Mouse (Mus musculus) right cerebral cortex, postnatal 4 days (tissue): Measurements from ENCODE around the gene Vnn1.

ENCODE experiments used
- DNase-seq: peaks from one replicate; pipeline ENCODE4 v3.0.0-alpha.2; 2022

Vnn1 gene

DNA sequence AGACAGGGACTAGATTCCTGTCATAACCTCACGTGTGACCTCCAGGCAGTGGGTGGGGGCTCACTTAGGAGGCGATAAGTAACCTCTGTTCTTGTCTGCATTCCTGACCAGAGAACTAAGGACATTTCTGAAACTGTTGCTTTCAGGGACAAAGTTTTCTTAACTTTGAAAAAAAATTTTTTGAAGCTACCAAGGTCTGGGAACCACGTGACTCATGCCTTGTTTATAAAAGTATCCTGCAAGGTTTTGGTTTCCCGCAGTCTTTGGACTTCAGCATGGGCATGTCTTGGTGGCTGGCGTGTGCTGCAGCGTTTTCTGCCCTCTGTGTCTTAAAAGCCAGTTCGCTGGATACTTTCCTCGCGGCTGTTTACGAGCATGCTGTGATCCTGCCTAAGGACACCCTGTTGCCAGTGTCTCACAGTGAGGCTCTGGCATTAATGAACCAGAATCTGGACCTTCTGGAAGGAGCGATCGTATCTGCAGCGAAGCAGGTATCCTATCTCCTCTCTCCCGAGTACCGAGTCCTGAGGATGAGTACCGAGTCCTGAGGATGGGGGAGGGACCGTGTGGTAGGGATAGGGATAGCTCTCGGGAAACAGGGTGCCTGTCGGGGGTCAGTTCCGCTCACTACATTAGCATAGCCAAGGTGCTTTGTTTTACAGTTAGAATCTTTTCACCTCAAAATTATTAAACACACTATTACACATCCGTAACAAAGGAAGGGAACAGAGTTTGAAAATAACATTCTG, at the start of gene Vnn1:
TSS of gene Vnn1 (plus strand) at position 88 of the 749 bp plus-strand sequence.
- DNase-seq = no peak

- DNase-seq = no peak
Observed at GRCm38 (mm10) chr10:23851228-23851912, 43.1 kb upstream of the Vnn1 start, which contains the start of gene Vnn3. Gene Vnn3 (plus strand): TSS chr10:23851462.

DNA sequence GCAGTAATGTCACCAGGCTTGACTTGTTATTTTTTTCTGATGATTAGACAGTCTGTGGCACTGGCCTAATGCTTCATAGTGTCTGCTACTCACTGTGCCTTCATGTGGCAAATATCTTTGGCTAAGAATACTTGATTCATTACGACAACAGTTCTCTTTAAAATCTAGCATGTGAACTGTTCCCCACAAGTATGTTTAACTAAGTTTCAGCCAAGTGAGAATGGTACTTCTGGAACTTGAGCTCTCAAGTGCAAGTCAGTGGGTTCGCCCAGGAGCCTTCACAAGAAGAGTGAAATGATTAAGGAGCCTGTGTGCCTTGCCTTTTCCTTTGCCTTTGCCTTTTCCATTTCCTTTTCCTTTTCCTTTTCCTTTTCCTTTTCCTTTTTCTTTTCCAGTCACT, 42.4 kb upstream of the Vnn1 start:
- DNase-seq = no peak

DNA sequence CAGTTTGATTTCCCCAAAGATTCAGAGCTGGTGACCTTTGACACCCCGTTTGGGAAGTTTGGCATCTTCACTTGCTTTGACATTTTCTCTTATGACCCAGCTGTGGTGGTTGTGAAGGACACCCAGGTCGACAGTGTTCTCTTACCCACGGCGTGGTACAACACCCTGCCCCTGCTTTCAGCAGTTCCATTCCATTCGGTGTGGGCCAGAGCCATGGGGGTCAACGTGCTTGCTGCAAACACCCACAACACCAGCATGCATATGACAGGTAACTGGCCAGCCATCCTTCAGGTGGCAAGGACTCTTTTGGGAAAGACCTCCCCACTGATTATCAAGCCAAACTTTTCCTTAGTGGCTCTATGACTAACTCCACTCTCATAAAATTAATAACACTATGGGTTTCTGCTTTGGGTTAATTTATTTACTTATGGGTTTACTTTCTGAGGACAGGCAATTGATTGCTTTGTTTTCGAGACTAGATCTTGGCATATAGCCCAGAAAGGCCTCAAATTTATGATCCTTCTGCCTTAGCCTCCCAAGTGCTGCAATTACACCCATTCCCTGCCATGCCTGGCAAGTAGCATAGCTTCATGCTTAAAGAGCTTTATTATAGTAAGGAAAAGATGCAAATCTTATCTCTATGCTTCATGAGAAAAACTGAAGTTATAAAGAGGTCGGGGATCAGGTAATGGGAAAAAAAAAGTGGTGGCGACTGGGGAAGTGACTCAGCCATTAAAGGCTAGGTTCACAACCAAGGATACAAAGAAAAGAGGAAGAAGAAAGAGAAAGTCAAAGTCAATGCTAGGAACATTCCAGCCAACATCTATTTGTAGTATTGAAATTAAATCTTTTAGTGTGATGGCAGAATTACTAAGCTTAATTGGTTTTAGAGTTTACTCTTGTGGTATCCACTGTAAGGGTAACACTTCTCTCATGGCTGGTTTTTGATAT, 29.9 kb upstream of the Vnn1 start:
- no peak for DNase-seq

DNA sequence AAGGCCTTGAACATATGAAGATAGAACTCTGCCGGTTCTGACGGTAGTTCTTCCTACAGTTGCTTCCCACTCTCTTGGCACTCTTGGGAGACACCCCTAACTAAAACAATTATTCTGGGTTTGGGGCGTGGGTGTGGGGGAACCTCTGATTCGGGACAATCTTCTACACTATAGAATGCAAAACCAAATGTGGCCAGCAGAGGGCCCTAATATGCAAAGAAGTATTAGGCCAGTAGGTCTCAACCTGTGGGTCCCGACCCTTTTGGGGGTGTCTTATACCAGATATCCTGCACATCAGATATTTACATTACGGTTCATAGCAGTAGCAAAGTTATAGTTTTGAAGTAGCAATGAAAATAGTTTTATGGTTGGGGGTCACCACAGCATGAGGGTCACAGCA, 13.8 kb upstream of the Vnn1 start:
- peak; percentile 13 for DNase-seq

GRCm38 (mm10) chr10:23884910-23885309, 9.6 kb upstream of the Vnn1 start:
- no peak for DNase-seq

DNA sequence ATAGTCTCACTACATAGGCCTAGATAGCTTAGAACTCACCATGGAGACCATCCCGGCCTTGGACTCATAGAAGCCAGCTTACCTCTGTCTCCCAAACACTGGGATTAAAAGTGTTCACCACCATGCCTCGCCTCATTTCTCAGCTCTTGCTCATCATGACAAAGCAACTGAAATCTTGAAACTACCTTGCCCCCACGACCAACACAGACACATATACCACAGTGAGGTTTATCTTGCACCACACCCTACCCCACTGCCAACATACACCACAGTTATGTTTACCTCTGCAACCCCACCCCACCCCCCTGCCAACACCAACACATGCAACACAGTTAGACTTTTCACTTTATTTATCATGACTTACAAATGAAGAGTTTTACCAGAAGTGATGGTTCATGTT, 8.4 kb upstream of the Vnn1 start:
- DNase-seq = no peak

- no peak for DNase-seq
Observed at GRCm38 (mm10) chr10:23892987-23893386, 1.5 kb upstream of the Vnn1 start.

- DNase-seq = no peak
Observed at GRCm38 (mm10) chr10:23895376-23895775, 888 bp downstream of the Vnn1 start.

DNA sequence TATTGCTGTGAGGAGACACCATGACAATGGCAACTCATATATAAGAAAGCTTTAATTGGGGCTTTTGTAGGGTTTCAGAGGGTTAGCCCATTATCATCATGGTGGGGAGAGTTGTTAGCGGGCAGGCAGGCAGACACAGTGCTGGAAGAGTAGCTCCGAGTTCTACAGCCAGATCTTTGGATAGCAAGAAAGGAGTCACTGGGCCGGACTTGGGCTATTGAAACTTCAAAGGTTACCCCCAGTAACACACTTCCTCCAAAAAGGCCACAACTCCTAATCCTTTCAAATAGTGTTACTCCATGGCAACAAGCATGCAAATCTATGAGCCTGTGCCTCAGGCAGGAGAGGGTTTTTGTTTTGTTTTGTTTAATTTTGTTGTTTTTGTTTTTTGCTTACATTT, 6.6 kb downstream of the Vnn1 start:
- no peak for DNase-seq

DNA sequence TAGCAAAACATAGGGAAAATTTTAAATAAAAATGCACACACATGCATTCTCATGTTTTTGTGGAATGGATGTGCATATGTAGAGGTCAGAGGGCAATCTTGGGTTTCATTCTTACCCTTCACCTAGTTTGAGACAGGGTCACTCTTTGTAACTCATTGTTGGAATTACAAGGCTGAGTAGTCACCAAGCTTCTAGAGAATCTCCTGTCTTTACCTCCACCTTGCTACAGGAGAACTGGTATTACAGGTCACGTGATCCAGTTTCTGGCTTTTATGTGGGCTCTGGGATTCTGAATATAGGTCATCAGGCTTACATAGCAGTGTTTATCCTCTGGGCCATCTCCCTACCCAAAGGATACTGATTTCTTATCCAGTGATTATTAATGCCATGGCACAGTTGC, 11.2 kb downstream of the Vnn1 start:
- DNase-seq = no peak

- DNase-seq = no peak
Observed at GRCm38 (mm10) chr10:23920056-23920455, 25.6 kb downstream of the Vnn1 start, which contains the start of gene Taar1. Gene Taar1 (plus strand): TSS chr10:23920356.

DNA sequence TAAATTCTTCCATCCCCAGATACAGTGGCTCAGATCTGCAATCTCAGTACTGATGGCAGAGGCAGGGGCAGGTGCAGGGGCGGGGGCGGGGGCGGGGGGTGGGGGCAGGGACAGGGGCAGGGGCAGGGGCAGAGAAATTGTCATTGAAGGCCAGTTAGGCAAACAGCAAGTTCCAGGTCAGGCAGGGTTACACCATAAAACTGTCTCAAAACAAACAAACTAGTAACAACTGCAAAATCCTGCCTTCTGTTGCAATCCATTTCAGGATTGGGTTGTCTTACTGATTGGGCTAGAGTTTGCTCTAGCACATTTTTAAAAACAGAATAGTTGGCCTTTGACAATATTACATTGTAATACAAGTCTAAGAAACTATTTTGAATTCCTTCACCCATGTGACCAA, 28.0 kb downstream of the Vnn1 start:
- DNase-seq = no peak

DNA sequence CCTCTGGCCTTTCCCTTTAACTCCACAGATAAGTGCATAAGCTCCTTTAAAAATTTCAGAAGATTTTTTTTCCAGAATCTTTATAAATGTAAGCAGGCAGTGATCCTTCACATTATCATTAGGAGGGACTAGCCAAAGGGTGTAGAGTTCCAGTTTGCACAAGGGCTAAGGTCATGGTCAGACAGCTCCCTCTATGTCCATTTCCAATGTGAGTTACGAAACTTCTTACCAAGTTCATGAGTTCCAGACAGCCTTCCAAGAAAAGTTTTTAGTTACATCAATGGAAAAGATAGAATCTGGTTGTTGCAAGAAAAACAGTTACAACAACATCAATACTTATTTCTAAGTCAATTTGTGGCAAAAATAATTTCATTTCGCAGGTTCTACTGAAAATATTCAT, 29.5 kb downstream of the Vnn1 start:
- no peak for DNase-seq

GRCm38 (mm10) chr10:23937613-23938012, 43.1 kb downstream of the Vnn1 start:
- DNase-seq = no peak

GRCm38 (mm10) chr10:23938312-23938711, 43.8 kb downstream of the Vnn1 start, which contains the start of gene Taar2:
Gene Taar2 (plus strand): TSS chr10:23938572.
- DNase-seq = no peak

GRCm38 (mm10) chr10:23942465-23942864, 48.0 kb downstream of the Vnn1 start:
- no peak for DNase-seq

- DNase-seq = no peak
Observed at GRCm38 (mm10) chr10:23948026-23948425, 53.5 kb downstream of the Vnn1 start.

GRCm38 (mm10) chr10:23949508-23950005, 55.1 kb downstream of the Vnn1 start, which contains the start of gene Taar3:
Gene Taar3 (plus strand): TSS chr10:23949558.
- DNase-seq = peak; percentile 19

- DNase-seq = no peak
Observed at GRCm38 (mm10) chr10:23951714-23952113, 57.2 kb downstream of the Vnn1 start.
